Mouse (Mus musculus) forebrain, embryonic 16.5 days (tissue): Measurements from ENCODE around the gene Rab5a. TPM values are rescaled to one million over a fixed set of nuclear protein-coding genes. Genes with fewer than 3 reads are reported as not detected.
"Not testable (repeated sequence)": the region's sequence is repeated elsewhere in the genome, so short reads cannot be mapped to it uniquely, and the experiment has no call there.

Experiments
- ATAC-seq: fragments of 200-750 bp; cut with Nextera tagmentation; 2 replicates; pipeline ENCODE4 v1.8.0; 2017; ENCODE audit warnings: mild to moderate bottlenecking, moderate library complexity
- H3K27ac ChIP-seq: fragments of 300-500 bp; sonication (generic); 2 replicates; pipeline ENCODE4 v1.5.1; 2014; ENCODE audit warnings: low read length, control low read depth
- H3K27me3 ChIP-seq: fragments of 300-500 bp; sonication (generic); replicated peaks from 2 replicates; pipeline ENCODE4 v1.6.1; 2014; ENCODE audit warnings: low read length; ENCODE audit not compliant: control insufficient read depth, insufficient read depth
- H3K36me3 ChIP-seq: fragments of 300-500 bp; sonication (generic); 2 replicates; pipeline ENCODE4 v1.6.1; 2014; ENCODE audit not compliant: control insufficient read depth, insufficient read depth
- H3K4me1 ChIP-seq: fragments of 300-500 bp; sonication (generic); replicated peaks from 2 replicates; pipeline ENCODE4 v1.6.1; 2014; ENCODE audit warnings: low read length; ENCODE audit not compliant: control insufficient read depth, insufficient read depth
- H3K4me2 ChIP-seq: fragments of 300-500 bp; sonication (generic); 2 replicates; pipeline ENCODE4 v1.6.1; 2014; ENCODE audit warnings: mild to moderate bottlenecking, low read length, control low read depth
- H3K4me3 ChIP-seq: fragments of 300-500 bp; sonication (generic); replicated peaks from 2 replicates; pipeline ENCODE4 v1.5.1; 2014; ENCODE audit warnings: mild to moderate bottlenecking, low read length, control low read depth
- H3K9ac ChIP-seq: fragments of 300-500 bp; sonication (generic); replicated peaks from 2 replicates; pipeline ENCODE4 v1.6.1; 2014; ENCODE audit warnings: low read depth, low read length, control low read depth
- H3K9me3 ChIP-seq: fragments of 300-500 bp; sonication (generic); 2 replicates; pipeline ENCODE4 v1.6.1; 2016; ENCODE audit warnings: low read length; ENCODE audit not compliant: control insufficient read depth
- WGBS: fragments of 180-500 bp; shearing (Covaris S2); extraction: QIAGEN DNeasy Blood & Tissue Kit; methylation state at CpG from one replicate; pipeline ENCODE4 v1.1.7; 2014; 5-methylcytosine and 5-hydroxymethylcytosine counted together
- polyA plus RNA-seq: library from polyadenylated mRNA; unstranded; fragments of >200 nt; fragmentation: Nextera tagmentation; extraction: Ambion mirVana; gene quantifications from 2 replicates; pipeline ENCODE4 v1.2.1, GENCODE M21; 2015

The Rab5a gene
- polyA plus RNA-seq, 1 experiment from 2014 or later = 103 TPM

GRCm38 (mm10) chr17:53531160-53531559 lies 52.1 kb downstream of the Rab5a start:
- WGBS = 68% methylated on average over 2 of the region's 2 CpGs
- H3K27me3 ChIP-seq = no peaks in the 10 kb centered on the region
- H3K9me3 ChIP-seq = no peaks in the 10 kb centered on the region
- H3K36me3 ChIP-seq = no peaks in the 10 kb centered on the region
- ATAC-seq = no peak
- no peaks in the 10 kb centered on the region for H3K4me1 ChIP-seq
- H3K9ac ChIP-seq = no peak overlapping the region
- H3K4me2 ChIP-seq = no peak overlapping the region
- H3K4me3 ChIP-seq = no peak overlapping the region
- no peak overlapping the region for H3K27ac ChIP-seq

GRCm38 (mm10) chr17:53532425-53532824 lies 53.4 kb downstream of the Rab5a start:
- 74% methylated on average over 2 of the region's 2 CpGs for WGBS
- H3K9me3 ChIP-seq = no peaks in the 10 kb centered on the region
- H3K9ac ChIP-seq = no peak overlapping the region
- H3K27me3 ChIP-seq = no peaks in the 10 kb centered on the region
- no peaks in the 10 kb centered on the region for H3K4me1 ChIP-seq
- ATAC-seq = no peak
- no peaks in the 10 kb centered on the region for H3K36me3 ChIP-seq
- H3K4me2 ChIP-seq = no peak overlapping the region
- H3K27ac ChIP-seq = no peak overlapping the region
- H3K4me3 ChIP-seq = no peak overlapping the region

- H3K4me3 ChIP-seq, H3K36me3 ChIP-seq, H3K27me3 ChIP-seq, H3K4me2 ChIP-seq, H3K9ac ChIP-seq, H3K27ac ChIP-seq, ATAC-seq, H3K9me3 ChIP-seq, H3K4me1 ChIP-seq: not testable (repeated sequence)
- WGBS = 76% methylated on average over 2 of the region's 2 CpGs
Observed at GRCm38 (mm10) chr17:53539351-53539750, 60.3 kb downstream of the Rab5a start, which contains the start of gene Pp2d1. Gene Pp2d1 (minus strand): TSS chr17:53539451.

GRCm38 (mm10) chr17:53542536-53542935 lies 63.5 kb downstream of the Rab5a start:
- no peaks in the 10 kb centered on the region for H3K9me3 ChIP-seq
- no peaks in the 10 kb centered on the region for H3K27me3 ChIP-seq
- H3K4me1 ChIP-seq = peaks cover 4% of the 10 kb centered on the region; the same call in 1 of the 2 replicates
- no peak overlapping the region for H3K4me2 ChIP-seq
- over 99% methylated on average over 4 of the region's 4 CpGs for WGBS
- no peak overlapping the region for H3K27ac ChIP-seq
- H3K4me3 ChIP-seq = no peak overlapping the region
- H3K36me3 ChIP-seq = no peaks in the 10 kb centered on the region
- H3K9ac ChIP-seq = no peak overlapping the region
- no peak for ATAC-seq

- no peak overlapping the region for H3K27ac ChIP-seq
- no peak overlapping the region for H3K4me3 ChIP-seq
- no peaks in the 10 kb centered on the region for H3K36me3 ChIP-seq
- H3K4me2 ChIP-seq = no peak overlapping the region
- 40% methylated on average over 9 of the region's 9 CpGs for WGBS
- H3K27me3 ChIP-seq = no peaks in the 10 kb centered on the region
- H3K9me3 ChIP-seq = no peaks in the 10 kb centered on the region
- peak; percentile 62 for ATAC-seq
- H3K4me1 ChIP-seq = peaks cover 4% of the 10 kb centered on the region; the same call in 1 of the 2 replicates
- H3K9ac ChIP-seq = no peak overlapping the region
Observed at GRCm38 (mm10) chr17:53543591-53544324, 64.7 kb downstream of the Rab5a start.

GRCm38 (mm10) chr17:53551306-53552299 lies 72.6 kb downstream of the Rab5a start:
- no peaks in the 10 kb centered on the region for H3K36me3 ChIP-seq
- peaks cover 7% of the 10 kb centered on the region; the same call in 1 of the 2 replicates for H3K4me1 ChIP-seq
- WGBS = 28% methylated on average over 8 of the region's 8 CpGs
- no peaks in the 10 kb centered on the region for H3K9me3 ChIP-seq
- H3K27me3 ChIP-seq = no peaks in the 10 kb centered on the region
- no peak overlapping the region for H3K4me2 ChIP-seq
- peak; percentile 93 for ATAC-seq
- no peak overlapping the region for H3K9ac ChIP-seq
- H3K27ac ChIP-seq = peak overlapping the region; percentile 75
- no peak overlapping the region for H3K4me3 ChIP-seq

- H3K4me3 ChIP-seq = no peak overlapping the region
- no peaks in the 10 kb centered on the region for H3K9me3 ChIP-seq
- no peak overlapping the region for H3K27ac ChIP-seq
- ATAC-seq = no peak
- no peaks in the 10 kb centered on the region for H3K27me3 ChIP-seq
- H3K36me3 ChIP-seq = no peaks in the 10 kb centered on the region
- no peak overlapping the region for H3K9ac ChIP-seq
- H3K4me2 ChIP-seq = no peak overlapping the region
- peaks cover 7% of the 10 kb centered on the region; the same call in 1 of the 2 replicates for H3K4me1 ChIP-seq
- WGBS = 51% methylated on average over 4 of the region's 4 CpGs
Observed at GRCm38 (mm10) chr17:53554088-53554487, 75.1 kb downstream of the Rab5a start.

GRCm38 (mm10) chr17:53554813-53555212 lies 75.8 kb downstream of the Rab5a start:
- Histone ChIP-seq H3K9ac (no peak overlapping the region), H3K4me1 (peaks cover 7% of the 10 kb centered on the region; the same call in 1 of the 2 replicates)
- WGBS = 87% methylated on average over 3 of the region's 3 CpGs

More at GRCm38 (mm10) chr17:53554813-53555212, 75.8 kb downstream of the Rab5a start:
- Histone ChIP-seq H3K27ac (no peak overlapping the region), H3K4me2 (no peak overlapping the region), H3K36me3 (no peaks in the 10 kb centered on the region), H3K9me3 (no peaks in the 10 kb centered on the region), H3K27me3 (no peaks in the 10 kb centered on the region), H3K4me3 (no peak overlapping the region)
- ATAC-seq = no peak
